Mouse (Mus musculus) urinary bladder, postnatal 25 days (tissue): ENCODE data around the gene Ccdc39.
A peak's percentile ranks its signal among the peaks of the same experiment; 100 is the strongest.

Experiments
- DNase-seq: peaks from one replicate; pipeline ENCODE4 v3.0.0; 2022; ENCODE audit warnings: low spot score

The Ccdc39 gene

DNA sequence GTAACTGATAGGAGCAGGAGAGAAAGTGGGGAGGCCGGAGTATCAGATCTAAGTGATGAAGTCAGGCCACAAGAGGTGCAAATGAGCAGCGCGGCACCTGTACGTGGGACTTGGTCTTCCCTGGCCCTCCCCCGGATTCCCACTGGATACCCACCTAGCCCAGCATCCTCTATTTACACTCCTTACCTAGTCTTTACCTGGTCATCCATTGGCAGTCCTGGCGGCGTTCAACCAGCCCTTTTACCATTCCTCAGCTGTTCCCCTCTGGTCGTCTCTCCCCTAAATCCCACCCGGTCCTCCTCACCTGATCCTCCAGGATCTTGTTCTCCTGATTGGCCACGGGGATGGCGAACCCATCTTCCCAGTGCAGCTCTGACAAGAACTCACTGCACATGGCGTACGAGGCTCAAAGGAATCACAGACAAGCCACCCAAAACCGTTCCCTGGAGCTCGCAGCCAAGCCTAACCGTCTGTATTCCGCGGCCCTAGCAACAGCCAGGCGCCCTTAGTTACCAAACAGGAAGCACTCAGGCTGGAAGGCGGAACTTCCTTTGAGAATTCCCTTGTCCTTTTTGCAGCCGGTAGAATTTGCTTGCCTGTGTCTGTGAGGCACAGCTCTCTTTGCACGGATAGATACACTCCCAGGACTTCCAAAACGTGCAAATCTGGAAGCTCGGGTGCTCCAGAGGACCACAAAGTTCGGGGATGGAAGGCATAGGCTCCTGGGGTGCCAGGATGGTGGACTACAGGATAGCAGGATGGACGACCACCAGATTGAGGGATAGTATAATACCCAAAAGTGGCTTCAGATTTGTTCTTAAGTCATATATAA, at the start of gene Ccdc39:
TSS of gene Ccdc39 (minus strand) at position 510 of the 832 bp plus-strand sequence.
- peak; percentile 43 for DNase-seq

GRCm38 (mm10) chr3:33893433-33893832, 49.3 kb upstream of the Ccdc39 start:
- no peak for DNase-seq

- DNase-seq: no peak
These were observed 43.3 kb upstream of the Ccdc39 start for GRCm38 (mm10) chr3:33887438-33887837.

DNA sequence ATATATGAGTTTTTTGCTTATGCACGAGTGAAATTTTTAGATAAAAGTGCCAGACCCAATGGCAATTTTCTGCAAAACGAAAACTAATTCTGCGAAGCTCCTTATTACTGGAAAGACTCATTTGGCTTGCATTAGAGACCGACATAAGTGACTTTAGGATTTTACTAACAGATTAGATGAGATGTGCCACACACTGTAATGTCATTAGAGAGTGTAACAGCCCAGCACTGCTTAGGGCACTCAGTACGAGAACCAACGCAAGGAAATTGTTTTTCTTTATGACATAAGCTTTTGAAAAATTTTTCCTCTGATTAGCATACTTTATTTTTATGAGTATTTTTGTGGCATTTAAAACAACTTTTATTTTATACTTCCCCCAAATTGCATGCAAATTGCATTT, 39.0 kb upstream of the Ccdc39 start:
- no peak for DNase-seq

DNA sequence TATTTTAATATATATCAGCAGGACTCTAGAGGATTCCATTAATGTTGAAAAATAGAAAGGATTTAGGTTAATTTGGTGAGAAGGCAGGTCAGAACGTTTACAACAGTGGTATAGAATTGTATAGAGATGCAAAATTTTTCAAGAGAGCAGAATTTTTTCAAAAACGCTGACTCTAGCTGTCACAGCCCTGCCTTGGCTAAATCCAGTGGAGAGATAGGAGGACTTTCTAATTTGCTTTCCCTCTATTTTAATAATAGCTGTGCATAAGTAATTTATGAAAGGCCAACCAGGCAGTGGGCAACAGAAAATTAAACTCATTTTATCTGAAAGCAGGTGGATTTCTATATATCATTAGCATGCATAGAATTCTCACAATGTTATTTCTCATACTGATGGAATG, 38.6 kb upstream of the Ccdc39 start:
- DNase-seq: no peak

- no peak for DNase-seq
These were observed 34.6 kb upstream of the Ccdc39 start for GRCm38 (mm10) chr3:33878661-33879060.

- DNase-seq: no peak
These were observed 30.6 kb upstream of the Ccdc39 start for GRCm38 (mm10) chr3:33874456-33875286.

GRCm38 (mm10) chr3:33873837-33874236, 29.7 kb upstream of the Ccdc39 start:
- DNase-seq: no peak

DNA sequence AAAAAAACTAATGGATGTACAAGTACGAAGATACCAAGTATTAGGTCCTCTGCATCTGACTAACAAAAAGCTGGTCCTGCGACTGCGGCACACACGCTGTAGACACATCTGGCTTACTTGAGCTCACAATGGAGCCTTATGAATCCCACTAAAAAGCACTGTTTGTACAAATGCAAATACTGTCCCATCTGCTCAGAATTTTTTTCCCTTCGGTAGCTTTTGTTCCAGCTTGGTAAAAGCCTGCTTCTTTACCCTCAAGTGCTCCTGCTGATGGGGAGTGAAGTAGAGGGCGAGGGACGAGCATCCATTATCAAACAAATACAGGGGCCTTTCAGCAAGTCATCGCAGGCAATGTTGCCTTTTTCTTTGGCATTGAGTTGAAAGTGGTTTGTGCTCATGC, 29.3 kb upstream of the Ccdc39 start:
- no peak for DNase-seq

- no peak for DNase-seq
These were observed 20.0 kb upstream of the Ccdc39 start for GRCm38 (mm10) chr3:33864000-33864540.

- no peak for DNase-seq
These were observed 14.8 kb upstream of the Ccdc39 start for GRCm38 (mm10) chr3:33858939-33859338.

DNA sequence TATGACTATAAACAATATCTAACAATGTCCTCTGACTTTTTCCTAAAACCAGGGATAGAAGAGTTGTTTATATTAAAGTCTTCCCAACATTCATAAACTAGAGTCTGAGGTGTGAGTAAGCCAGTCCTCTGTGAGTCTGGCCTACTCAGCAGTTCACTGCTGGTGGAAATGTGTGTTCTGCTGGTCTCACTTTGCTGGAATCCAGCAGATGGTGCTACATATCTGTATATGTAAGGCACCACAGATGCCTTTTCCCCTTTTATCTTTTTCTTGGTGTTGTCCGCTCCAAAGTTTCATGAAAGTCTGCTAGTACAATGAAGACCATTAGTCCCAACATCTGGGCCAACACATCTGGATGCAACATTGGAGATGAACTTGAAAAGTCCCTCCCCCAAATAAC, 9.0 kb upstream of the Ccdc39 start:
- DNase-seq: no peak

- DNase-seq: no peak
These were observed 6.7 kb upstream of the Ccdc39 start for GRCm38 (mm10) chr3:33850856-33851255.

GRCm38 (mm10) chr3:33846639-33847038, 2.5 kb upstream of the Ccdc39 start:
- no peak for DNase-seq

DNA sequence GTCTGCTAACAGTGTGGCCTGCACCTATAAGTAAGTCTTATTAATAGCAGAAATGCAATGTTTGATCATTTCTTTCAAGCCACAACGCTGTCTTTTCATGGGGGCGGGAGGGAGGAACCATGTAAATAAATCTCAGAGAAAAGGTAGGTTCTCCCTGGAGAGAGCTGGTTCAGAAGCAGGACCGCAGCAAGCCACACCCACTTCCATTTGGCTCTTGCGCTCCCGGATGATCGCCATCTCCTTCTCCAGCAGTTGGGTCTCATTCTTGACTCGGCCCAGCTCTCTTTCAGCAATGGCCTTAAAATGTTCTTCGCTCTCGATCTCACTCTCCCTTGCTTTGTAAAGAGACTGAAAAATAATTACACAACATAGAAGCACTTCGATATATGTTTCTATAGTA, 5.2 kb downstream of the Ccdc39 start:
- DNase-seq: no peak

GRCm38 (mm10) chr3:33836576-33836975, 7.5 kb downstream of the Ccdc39 start:
- no peak for DNase-seq

DNA sequence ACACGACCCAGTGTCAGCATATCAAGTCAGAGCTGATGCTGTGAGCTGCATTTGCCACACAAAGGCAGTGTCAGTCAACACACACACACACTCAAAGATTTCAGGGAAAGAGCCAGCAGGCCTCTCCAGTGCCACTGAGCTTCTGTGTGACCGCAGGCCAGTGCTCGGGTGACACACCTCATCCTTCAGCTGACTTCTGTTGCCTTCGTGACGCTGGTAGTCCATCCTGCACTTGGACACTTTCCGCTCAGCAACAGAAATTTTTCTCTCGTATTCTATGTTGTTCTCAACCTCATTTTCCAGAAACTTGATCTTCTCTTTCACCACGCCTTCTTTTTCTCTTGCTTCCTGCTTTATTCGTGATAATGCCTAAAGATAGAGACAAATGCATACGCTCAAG, 11.8 kb downstream of the Ccdc39 start:
- no peak for DNase-seq

DNA sequence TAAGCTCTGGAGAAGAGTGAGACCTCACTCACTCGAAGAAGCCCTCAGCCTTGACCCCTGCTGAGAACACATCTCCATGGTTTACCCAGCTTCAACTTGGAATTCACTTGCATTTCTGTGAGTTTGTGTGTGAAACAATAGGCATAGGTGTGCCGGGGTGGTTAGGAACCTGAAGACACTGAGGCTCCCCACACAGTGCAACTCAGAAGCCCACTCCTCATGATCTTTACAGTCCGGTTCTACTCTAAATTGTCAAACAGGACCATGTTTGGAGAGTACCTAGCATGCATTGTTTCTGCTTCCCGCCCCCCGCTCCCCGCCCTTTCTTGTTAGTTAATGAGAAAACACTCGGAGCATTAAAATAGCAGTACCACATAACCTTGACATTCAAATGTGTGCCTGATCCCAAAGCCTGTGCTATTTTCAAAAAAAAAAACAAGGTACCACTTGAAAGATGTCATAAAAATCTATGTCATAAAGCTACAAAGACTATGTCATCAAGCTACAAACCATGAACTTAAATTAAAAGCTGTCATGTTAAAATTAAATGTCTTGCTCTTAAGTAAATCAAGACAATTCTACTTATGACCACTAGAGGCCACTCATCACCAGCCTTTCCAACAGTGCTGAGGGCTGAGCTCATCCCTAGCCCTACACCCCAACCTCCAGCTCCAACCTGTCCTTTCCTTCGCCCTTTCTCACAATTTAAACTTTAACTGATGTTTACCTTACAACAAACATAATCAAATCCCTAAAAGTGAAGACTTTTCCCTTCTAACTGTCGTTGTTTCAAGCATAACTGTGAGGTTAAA, 19.8 kb downstream of the Ccdc39 start:
- no peak for DNase-seq

GRCm38 (mm10) chr3:33807151-33807550, 37.0 kb downstream of the Ccdc39 start:
- no peak for DNase-seq

GRCm38 (mm10) chr3:33800513-33800820, 43.6 kb downstream of the Ccdc39 start:
- no peak for DNase-seq

GRCm38 (mm10) chr3:33799617-33800512, 44.2 kb downstream of the Ccdc39 start, which contains the start of gene Ttc14:
Gene Ttc14, plus strand, starts transcription at chr3:33799832.
- DNase-seq: peak; percentile 99
